Mouse (Mus musculus) Patski (cell line): Measurements from ENCODE around the gene Prune1. TPM values are rescaled to one million over a fixed set of nuclear protein-coding genes. Genes with fewer than 3 reads are reported as not detected.

Source experiments
- ATAC-seq: fragments of 100-300 bp; one replicate; pipeline ENCODE4 v1.8.0; 2021
- CTCF ChIA-PET: fragments of 350-600 bp; sonication (Branson Sonifier 250); formaldehyde crosslinking; loops from one replicate; lab custom pipeline; 2022; ENCODE audit warnings: inconsistent platforms; lab: Charles Lee
- POLR2A ChIA-PET: fragments of 350-600 bp; sonication (Branson Sonifier 250); formaldehyde crosslinking; loops from one replicate; lab custom pipeline; 2022; ENCODE audit warnings: antibody characterized with exemption, inconsistent platforms; lab: Charles Lee
- DNase-seq: peaks from one replicate; pipeline ENCODE4 v3.0.0-alpha.2; 2011; ENCODE audit warnings: low read depth, low spot score
- H3K27me3 ChIP-seq: fragments of 371-371 bp; one replicate; pipeline ENCODE4 v1.5.1; 2021
- CTCF ChIP-seq: fragments of 100-300 bp; IDR thresholded peaks from one replicate; pipeline ENCODE4 v1.5.1; 2021
- in situ Hi-C: fragments of 300-500 bp; cut with MboI; formaldehyde crosslinking; loops from 3 replicates; pipeline ENCODE4 v1.11.1; 2018; ENCODE audit warnings: low pct_unique_long_range_greater_than_20kb, mixed read lengths
- polyA plus RNA-seq: library from polyadenylated mRNA; unstranded; gene quantifications from one replicate; pipeline ENCODE4 v1.2.3, GENCODE M21; 2021

The Prune1 gene
- 42.2 TPM for polyA plus RNA-seq

DNA sequence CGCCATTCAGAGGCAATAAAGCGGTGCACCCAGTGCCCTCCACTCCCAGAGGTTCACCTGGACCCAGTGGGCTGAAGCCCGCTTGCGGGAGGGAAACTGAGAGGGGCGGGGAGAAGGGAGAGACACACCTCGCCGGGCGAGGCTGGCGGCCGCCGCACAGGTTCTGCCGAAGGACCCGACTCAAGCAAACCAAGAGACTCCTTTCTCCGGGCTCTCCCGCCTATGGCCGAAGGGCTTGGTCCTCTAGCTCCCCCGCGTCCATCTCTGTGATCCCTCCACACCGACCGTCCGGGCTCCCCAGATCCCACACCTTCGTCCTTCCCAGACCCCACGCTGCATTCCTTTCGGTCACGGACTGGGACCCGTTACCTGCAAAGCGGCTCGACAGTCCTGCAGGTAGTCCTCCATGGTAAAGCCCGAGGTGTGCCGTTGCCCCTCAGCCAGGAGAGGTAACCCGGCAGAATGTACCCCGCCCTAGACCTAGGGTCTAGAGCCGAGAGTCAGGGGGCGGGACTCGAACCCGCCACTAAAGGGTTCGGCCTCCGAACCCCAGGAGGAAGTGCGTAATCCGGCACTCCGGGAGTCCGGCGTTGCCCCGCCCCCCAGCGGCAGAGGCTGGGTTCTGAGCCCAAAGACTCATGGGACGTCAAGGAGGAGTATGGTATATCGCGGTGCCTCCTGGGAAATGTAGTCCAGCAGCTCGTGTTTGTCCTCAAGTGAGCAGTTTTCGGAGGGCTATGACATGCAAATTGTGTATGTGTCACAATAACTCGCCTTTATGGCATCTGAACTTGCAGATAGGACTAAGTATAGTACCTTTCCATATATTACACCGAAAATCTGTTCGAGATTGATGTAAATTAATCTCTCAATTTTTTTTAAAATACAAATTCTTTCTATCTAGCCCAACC, at the start of gene Prune1, which contains the start of gene Mindy1:
TSS of gene Prune1 (minus strand) at position 861 of the 911 bp plus-strand sequence.
TSS of gene Mindy1 (plus strand) at position 130 of the 911 bp plus-strand sequence.
- POLR2A ChIA-PET: interaction anchor here (0.6 to 3.8 kb wide), 10 partner anchors 9 to 154 kb away, joined by 3 to 23 read pairs (median 5); partner anchors contain the start of gene Mllt11
- DNase-seq (peak; percentile 95), ATAC-seq (peak; percentile 57)
- CTCF ChIA-PET: interaction anchor here (0.6 to 0.9 kb wide), 3 partner anchors 13 to 69 kb away, joined by 3 read pairs; no protein-coding TSS in a partner anchor
- no peak for TF ChIP-seq CTCF
- H3K27me3 ChIP-seq: no peaks in the 10 kb centered on the region
- in situ Hi-C loops: no loop called here

DNA sequence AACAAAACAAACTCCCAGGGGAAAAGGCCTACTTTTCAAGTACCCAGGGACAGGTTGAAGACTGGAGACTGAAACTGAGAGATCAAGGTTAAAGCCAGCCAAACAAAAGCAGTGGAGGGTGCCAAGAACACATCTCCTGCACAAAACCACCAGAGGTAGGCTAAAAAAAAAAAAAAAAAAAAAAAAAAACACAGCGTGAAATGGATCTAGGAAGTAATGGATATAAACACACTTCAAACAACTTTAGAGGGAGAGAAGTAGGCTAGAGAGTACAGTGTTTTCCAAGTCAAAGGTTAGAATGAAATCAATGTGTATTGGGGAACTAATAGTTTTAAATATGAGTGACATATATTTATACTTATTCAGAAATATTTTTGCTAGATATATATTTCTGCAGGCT, 49.7 kb upstream of the Prune1 start:
- ATAC-seq (no peak), DNase-seq (no peak)
- ChIA-PET CTCF (interaction anchor here (1.3 kb wide), 1 partner anchor 21 kb away, joined by 4 read pairs; no protein-coding TSS in a partner anchor), POLR2A (interaction anchor here (0.7 kb wide), 2 partner anchors 124 to 127 kb away, joined by 4 to 6 read pairs; no protein-coding TSS in a partner anchor)
- H3K27me3 ChIP-seq: no peaks in the 10 kb centered on the region
- in situ Hi-C loops: no loop called here
- TF ChIP-seq CTCF: no peak

DNA sequence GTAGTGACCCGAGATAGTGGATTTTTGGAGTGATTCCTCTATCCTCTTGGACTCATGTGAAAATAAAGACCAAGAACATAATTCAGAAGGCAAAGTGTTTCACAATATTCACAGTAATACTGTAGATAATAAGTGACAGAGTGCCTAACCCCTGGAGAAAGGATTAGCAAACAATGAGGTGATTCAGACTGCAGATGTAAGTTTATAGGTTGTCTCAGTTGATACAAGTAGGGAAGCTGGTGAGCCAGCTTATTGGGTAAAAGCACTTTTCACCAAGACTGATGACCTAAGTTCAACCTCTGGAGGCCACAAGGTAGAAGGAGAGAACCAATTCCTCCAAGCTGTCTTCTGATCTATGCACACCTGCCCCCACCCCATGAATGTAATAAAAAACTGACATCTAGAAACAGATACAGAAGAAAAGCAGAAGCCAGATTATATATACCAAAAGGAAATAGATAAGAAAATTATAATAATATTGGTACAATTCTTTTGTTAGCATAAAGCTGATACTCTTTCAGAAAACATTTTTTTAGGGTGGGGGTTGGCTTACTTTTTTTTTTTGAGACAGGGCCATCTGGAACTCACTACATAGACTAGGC, 47.0 kb upstream of the Prune1 start:
- CTCF ChIA-PET: interaction anchor here (1.0 to 2.3 kb wide), 3 partner anchors 10 to 122 kb away, joined by 3 to 8 read pairs (median 4); no protein-coding TSS in a partner anchor
- POLR2A ChIA-PET: interaction anchor here (1.0 to 1.2 kb wide), 2 partner anchors 10 to 48 kb away, joined by 5 read pairs; no protein-coding TSS in a partner anchor
- peak; percentile 21 for ATAC-seq
- H3K27me3 ChIP-seq: no peaks in the 10 kb centered on the region
- no peak for TF ChIP-seq CTCF
- in situ Hi-C loops: no loop called here
- DNase-seq: peak; percentile 47

DNA sequence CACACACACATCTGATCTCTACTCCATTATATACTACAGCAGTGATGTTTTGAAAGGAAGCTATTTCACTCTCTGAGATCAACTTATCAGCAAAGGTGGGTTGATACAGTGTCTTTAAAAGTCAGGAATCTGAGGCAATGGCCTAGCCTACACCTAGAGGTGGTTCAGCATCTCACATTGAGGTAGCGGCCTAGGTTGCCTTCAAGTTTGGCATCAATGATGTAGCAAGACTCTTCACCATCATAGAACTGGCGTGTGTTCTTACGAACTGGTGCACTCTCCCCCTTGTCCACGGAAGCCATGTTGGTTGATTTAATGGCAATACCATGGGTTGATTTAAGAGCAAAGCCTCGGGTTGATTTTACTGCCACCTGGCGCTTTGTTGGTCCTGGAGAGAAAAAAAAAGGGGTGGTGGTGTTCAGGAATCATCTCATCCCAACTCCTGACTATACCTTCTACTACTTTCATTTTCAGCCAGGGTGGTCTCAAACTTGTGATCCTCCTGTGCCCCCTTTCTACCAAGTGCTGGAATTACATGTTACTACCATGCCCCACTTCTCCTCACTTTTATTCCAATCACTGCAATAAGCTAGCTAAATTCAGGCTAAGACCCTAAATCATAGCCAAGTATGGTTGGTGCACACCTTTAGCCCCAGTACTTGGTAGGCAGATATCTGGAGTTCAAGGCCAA, 42.7 kb upstream of the Prune1 start:
- no peak for TF ChIP-seq CTCF
- no peaks in the 10 kb centered on the region for H3K27me3 ChIP-seq
- in situ Hi-C loops: no loop called here
- no peak for DNase-seq
- CTCF ChIA-PET: interaction anchor here (1.1 to 2.6 kb wide), 3 partner anchors 10 to 23 kb away, joined by 3 to 12 read pairs (median 7); partner anchors contain the start of gene Cers2
- no peak for ATAC-seq
- POLR2A ChIA-PET: interaction anchor here (0.6 to 1.2 kb wide), 2 partner anchors 13 to 84 kb away, joined by 3 to 4 read pairs; no protein-coding TSS in a partner anchor

DNA sequence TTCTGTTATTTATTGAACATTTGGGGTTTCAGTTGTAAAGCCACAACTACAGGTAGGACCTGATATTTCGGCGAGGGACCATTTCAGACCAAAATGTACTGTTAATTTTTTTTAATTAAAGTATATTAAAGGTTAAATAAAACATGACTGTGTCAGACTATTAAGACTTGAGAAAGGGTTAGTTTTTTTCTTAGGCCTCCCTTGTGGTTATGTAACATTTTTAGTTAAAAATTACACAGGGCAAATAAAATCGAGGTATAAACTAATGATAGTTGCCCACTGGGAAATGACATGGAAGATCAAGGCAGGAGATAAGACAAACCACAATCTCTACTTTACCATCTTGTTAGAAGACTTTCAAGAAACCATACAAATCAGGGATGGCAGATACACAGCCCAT, 41.6 kb upstream of the Prune1 start:
- H3K27me3 ChIP-seq: no peaks in the 10 kb centered on the region
- POLR2A ChIA-PET: interaction anchor here (0.8 to 1.2 kb wide), 2 partner anchors 9 to 14 kb away, joined by 3 read pairs; partner anchors contain the start of gene Cers2
- in situ Hi-C loops: no loop called here

DNA sequence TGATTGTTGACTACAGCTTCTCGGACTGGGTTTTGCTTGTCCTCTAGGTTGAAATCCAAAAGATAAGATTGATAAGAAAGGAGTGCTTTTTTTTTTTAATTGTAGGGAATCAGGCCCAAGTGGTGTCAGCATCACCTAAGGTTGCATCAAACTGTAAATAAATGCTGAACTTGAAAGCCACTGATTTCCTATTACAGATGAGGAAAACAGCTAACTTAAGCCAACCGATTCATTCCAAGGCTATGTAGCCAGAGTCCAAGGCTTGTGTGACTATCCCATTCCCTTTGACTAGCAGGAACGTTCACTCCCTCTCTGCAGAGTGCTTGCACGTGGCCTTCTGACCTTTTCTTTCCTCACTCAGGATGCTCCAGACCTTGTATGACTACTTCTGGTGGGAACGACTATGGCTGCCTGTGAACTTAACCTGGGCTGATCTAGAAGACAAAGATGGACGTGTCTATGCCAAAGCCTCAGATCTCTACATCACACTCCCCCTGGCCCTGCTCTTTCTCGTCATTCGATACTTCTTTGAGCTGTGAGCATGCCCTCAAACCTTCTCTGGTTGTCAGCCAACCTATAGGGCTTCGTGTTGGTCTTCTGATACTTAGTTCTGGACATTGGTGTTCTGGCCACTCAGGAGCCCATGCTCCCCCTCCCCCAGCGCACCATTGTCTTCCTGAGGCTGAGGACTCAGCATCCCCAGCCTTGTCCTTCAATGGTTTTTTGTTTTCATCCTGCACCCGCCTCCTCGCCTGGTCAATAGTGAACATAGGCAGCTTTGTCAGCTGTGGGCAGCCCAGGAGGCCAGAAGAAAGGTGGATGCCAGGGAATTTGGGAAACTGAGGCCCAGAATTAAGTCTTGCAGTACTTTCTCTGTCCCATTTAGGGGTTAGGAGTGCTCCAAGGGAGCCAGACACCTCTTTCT, 38.1 kb upstream of the Prune1 start:
- TF ChIP-seq CTCF: no peak
- in situ Hi-C loops: no loop called here
- ChIA-PET CTCF (interaction anchor here (1.1 to 2.0 kb wide), 5 partner anchors 8 to 30 kb away, joined by 3 to 8 read pairs (median 5); no protein-coding TSS in a partner anchor), POLR2A (interaction anchor here (1.1 kb wide), 1 partner anchor 9 kb away, joined by 5 read pairs; no protein-coding TSS in a partner anchor)
- ATAC-seq (no peak), DNase-seq (no peak)
- no peaks in the 10 kb centered on the region for H3K27me3 ChIP-seq

More for the DNA sequence above, 41.6 kb upstream of the Prune1 start:
- TF ChIP-seq CTCF: no peak
- no peak for ATAC-seq
- CTCF ChIA-PET: interaction anchor here (0.6 to 1.2 kb wide), 2 partner anchors 11 to 14 kb away, joined by 3 read pairs; no protein-coding TSS in a partner anchor
- no peak for DNase-seq

DNA sequence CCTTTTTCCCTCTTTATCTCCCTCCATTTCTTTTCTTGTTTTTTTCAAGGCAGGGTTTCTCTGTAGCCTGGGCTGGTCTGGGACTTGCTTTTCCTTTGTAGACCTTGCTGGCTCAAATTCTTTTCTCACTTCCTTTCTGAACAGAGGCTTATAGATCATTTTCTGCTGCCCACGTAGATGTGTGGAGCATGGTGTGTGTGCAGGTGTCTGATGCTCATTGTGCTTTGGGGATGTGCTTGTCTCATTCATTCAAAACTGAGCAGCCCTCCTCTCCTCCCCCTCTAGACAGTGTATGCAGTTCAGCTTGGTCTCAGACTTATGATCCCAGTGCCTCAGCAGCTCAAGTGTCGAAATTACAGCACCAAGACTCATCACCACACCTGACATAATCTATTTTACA, 37.2 kb upstream of the Prune1 start:
- no peak for TF ChIP-seq CTCF
- in situ Hi-C loops: no loop called here
- ATAC-seq (no peak), DNase-seq (no peak)
- POLR2A ChIA-PET: interaction anchor here (1.1 kb wide), 1 partner anchor 10 kb away, joined by 5 read pairs; no protein-coding TSS in a partner anchor
- no peaks in the 10 kb centered on the region for H3K27me3 ChIP-seq
- CTCF ChIA-PET: interaction anchor here (0.8 to 2.0 kb wide), 6 partner anchors 8 to 31 kb away, joined by 3 to 8 read pairs (median 5); no protein-coding TSS in a partner anchor

DNA sequence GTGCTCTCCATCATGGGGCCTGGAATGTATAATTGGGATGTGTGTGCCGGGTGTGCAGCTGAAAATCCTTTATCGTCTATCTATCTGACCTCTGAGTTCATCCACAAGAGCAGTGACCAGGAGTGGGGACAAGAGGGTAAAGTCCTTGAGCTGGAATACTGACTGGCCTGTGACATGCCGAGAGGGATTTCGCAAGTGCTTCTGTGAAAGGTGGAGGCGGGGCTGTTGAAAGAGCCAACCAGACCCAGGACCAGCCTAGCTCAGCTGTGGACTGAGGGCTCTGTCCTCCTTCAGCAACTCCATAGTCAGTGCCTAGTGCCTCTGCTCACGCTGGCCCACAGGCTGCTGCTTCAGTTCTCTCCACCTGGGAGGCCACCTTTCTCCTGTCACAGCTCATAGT, 36.7 kb upstream of the Prune1 start:
- in situ Hi-C loops: no loop called here
- no peak for ATAC-seq
- TF ChIP-seq CTCF: no peak
- POLR2A ChIA-PET: interaction anchor here (1.1 kb wide), 1 partner anchor 10 kb away, joined by 5 read pairs; no protein-coding TSS in a partner anchor
- CTCF ChIA-PET: interaction anchor here (0.8 to 2.0 kb wide), 6 partner anchors 10 to 32 kb away, joined by 3 to 8 read pairs (median 4); no protein-coding TSS in a partner anchor
- H3K27me3 ChIP-seq: no peaks in the 10 kb centered on the region
- no peak for DNase-seq
